Mouse (Mus musculus) olfactory bulb, adult 2 months (tissue): Measurements from ENCODE around the gene Itgb5. TPM values are rescaled to one million over a fixed set of nuclear protein-coding genes. Genes with fewer than 3 reads are reported as not detected.

Source experiments
- H3K27ac ChIP-seq: fragments of 200-500 bp; 2 replicates; pipeline ENCODE4 v1.5.1; 2012; ENCODE audit warnings: low read depth, low read length; ENCODE audit not compliant: insufficient read depth
- H3K4me1 ChIP-seq: fragments of 200-500 bp; 2 replicates; pipeline ENCODE4 v1.6.1; 2012; ENCODE audit warnings: low read length; ENCODE audit not compliant: control insufficient read depth, insufficient read depth
- H3K4me3 ChIP-seq: fragments of 200-500 bp; 2 replicates; pipeline ENCODE4 v1.5.1; 2012; ENCODE audit warnings: mild to moderate bottlenecking, low read depth, low read length, moderate library complexity; ENCODE audit not compliant: insufficient read depth
- CTCF ChIP-seq: fragments of 200-500 bp; IDR thresholded peaks from 2 replicates; pipeline ENCODE4 v1.5.1; 2012; ENCODE audit warnings: low read depth, mild to moderate bottlenecking, low read length, moderate library complexity; ENCODE audit not compliant: insufficient read depth
- POLR2A ChIP-seq: fragments of 200-500 bp; IDR thresholded peaks from 2 replicates; pipeline ENCODE4 v1.6.1; 2012; ENCODE audit warnings: mild to moderate bottlenecking, low read depth, low read length, moderate library complexity; ENCODE audit not compliant: insufficient read depth
- WGBS: fragments of 180-500 bp; shearing (Covaris S2); methylation state at CpG from one replicate; pipeline ENCODE4 v1.1.7; 2018; 5-methylcytosine and 5-hydroxymethylcytosine counted together
- polyA plus RNA-seq: library from polyadenylated mRNA; stranded (reverse); fragments of >200 nt; gene quantifications from 2 replicates; pipeline ENCODE4 v1.2.4, GENCODE M21; 2012; ENCODE audit warnings: low replicate concordance; ENCODE audit not compliant: missing spikeins, insufficient read depth, insufficient read length

Itgb5 gene
- polyA plus RNA-seq, 1 experiment, result not detected

DNA sequence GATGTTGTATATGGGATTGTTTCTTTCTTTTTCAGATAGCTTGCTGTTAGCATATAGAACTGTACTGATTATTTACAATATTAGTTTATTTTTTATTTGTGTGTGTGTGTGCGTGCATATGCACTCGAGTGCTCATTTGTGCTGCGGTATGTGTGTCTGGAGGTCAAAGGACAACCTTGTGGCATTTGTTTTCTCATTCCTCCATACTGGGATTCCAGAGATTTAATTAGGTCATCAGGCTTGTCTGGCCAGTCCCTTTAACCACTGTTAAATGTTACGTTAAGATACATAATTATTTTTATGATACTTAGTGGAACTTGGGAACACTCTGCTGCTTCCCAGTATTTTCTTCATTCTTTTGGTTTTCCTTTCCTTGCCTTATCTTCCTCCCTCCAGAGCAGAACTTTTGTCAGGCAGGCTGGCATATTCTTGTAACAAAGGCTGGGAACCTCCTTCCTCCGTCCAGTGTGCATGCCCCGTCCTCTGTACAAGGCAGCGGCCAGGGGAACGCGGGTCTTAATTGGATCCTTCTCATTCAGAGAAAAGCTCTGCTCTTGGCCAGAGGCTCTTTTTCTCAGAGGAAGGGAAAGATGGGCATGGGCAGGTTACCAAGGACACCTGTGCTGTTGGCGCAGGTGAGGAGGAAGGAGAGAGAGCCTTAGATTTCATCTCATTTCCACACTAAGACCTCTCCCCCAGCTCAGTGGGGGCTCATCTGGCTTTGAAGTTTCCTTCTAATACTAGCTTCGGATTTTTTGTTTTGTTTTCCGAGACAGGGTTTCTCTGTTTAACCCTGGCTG, 12.8 kb downstream of the Itgb5 start:
- 63% methylated on average over 12 of the region's 12 CpGs for WGBS

DNA sequence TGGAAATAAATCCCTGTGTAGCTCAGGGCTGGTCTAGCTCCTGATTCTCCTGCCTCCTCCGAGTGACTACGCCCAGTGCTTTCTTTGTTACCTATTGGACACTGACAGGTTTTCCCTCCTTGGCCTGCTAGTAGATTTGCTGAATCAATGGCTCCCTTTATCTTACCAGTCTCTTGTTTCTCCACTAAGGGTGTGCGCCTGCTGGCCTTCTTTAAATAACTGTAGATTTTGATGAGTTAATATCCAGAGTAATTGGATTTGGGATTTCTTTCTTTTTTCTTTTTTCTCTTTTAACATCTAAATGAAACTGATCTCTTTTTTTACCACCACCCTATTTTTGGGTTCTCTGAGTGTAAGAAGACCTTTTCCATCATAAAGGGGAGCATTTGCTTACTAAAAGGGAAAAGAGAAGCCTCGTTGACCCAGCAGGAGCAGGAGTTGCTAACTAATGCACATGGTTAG, 14.7 kb downstream of the Itgb5 start:
- WGBS, result 67% methylated on average over 4 of the region's 4 CpGs
- TF ChIP-seq CTCF, result no peak
- TF ChIP-seq POLR2A, result no peak
- H3K27ac ChIP-seq, result no peak overlapping the region
- no peak overlapping the region for H3K4me3 ChIP-seq
- 0 out of 2 replicates have a peak, but pooled peaks cover 2% of the 10 kb centered on the region for H3K4me1 ChIP-seq

More for the DNA sequence above, 12.8 kb downstream of the Itgb5 start:
- no peak overlapping the region for H3K27ac ChIP-seq
- H3K4me1 ChIP-seq, result 0 out of 2 replicates have a peak, but pooled peaks cover 2% of the 10 kb centered on the region
- TF ChIP-seq POLR2A (no peak), CTCF (no peak)
- no peak overlapping the region for H3K4me3 ChIP-seq

DNA sequence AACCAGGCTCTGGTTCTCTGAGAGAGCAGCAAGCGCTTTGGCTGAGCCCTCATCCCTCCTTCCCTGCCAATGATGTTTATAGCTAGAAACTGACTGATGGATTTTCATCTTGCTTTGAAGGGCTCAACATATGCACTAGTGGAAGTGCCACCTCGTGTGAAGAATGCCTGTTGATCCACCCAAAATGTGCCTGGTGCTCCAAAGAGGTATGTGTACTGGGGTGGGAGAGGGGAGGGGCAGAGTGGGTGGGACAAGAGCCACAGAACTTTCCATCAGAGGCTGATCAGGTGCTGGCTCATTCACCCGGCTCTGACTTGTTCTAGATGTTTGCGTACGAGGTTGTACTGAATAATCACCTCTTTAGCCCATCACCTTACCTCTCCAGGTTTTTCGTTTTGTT, 15.4 kb downstream of the Itgb5 start:
- H3K4me3 ChIP-seq, result no peak overlapping the region
- WGBS, result 86% methylated on average over 6 of the region's 6 CpGs
- 0 out of 2 replicates have a peak, but pooled peaks cover 2% of the 10 kb centered on the region for H3K4me1 ChIP-seq
- TF ChIP-seq CTCF, result no peak
- no peak for TF ChIP-seq POLR2A
- no peak overlapping the region for H3K27ac ChIP-seq

DNA sequence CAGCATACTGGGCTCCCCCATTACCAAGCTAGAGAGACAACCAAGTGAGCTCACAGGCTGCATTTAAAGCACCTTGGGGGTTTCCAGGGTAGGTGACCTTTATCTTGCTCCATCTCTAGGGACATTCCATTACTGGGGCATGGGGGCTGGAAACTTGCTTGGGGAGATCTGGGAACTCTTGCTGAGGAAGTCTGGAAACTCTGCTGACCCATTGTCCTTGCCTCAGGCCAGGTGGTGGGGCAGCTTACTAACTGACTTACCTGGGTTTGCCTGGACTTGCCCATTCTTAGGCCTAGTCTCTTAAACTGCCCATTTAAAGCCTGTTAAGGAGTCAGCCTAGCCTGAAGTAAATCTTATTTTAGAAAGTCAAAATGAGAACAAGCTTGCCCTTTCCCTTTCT, 23.8 kb downstream of the Itgb5 start:
- 0 out of 2 replicates have a peak, but pooled peaks cover 3% of the 10 kb centered on the region for H3K4me1 ChIP-seq
- TF ChIP-seq CTCF (no peak), POLR2A (no peak)
- no peak overlapping the region for H3K27ac ChIP-seq
- no peak overlapping the region for H3K4me3 ChIP-seq

DNA sequence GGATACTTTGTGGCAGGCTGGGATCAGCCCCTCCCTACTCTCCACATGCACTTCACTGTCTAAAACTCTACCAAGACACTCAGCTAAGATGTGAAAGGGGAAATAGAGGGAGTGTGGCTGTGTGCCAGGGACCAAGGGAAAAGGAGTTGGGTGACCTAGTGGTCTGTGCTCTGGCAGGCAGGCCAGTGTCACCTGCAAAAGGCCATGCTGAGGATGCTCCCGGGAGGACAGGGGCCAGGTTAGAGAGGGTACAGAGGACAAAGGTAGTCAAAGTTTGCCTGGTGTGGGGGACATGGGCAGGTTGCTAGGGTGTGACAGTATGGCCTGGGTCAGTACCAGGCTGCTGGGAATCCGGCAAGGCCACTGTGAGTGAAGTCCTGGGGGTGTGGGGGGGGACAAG, 29.3 kb downstream of the Itgb5 start:
- Histone ChIP-seq H3K27ac (no peak overlapping the region), H3K4me1 (peaks cover 15% of the 10 kb centered on the region), H3K4me3 (no peak overlapping the region)
- TF ChIP-seq CTCF (no peak), POLR2A (no peak)
- 87% methylated on average over 2 of the region's 2 CpGs for WGBS

DNA sequence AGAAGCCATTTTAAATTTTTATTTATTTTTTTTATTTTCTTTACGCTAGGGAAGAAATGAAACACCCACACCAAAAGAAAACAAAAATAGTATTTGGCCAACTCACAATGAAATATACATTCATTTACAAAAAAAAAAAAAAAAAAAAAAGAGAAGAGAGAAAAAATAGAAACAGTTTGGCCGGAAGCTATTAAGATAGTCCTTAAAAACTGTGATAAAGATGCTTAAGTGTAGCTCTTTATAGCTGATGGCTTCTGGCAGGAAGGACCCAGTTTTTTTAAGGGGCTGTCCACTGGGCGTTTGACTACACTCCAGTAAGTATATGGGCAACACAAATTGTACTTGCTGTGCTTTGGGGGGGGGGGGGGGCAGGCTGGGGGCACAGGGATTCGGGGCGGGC, 29.9 kb downstream of the Itgb5 start:
- WGBS, result 29% methylated on average over 5 of the region's 5 CpGs
- Histone ChIP-seq H3K27ac (no peak overlapping the region), H3K4me1 (peaks cover 15% of the 10 kb centered on the region), H3K4me3 (no peak overlapping the region)
- TF ChIP-seq POLR2A (no peak), CTCF (no peak)

DNA sequence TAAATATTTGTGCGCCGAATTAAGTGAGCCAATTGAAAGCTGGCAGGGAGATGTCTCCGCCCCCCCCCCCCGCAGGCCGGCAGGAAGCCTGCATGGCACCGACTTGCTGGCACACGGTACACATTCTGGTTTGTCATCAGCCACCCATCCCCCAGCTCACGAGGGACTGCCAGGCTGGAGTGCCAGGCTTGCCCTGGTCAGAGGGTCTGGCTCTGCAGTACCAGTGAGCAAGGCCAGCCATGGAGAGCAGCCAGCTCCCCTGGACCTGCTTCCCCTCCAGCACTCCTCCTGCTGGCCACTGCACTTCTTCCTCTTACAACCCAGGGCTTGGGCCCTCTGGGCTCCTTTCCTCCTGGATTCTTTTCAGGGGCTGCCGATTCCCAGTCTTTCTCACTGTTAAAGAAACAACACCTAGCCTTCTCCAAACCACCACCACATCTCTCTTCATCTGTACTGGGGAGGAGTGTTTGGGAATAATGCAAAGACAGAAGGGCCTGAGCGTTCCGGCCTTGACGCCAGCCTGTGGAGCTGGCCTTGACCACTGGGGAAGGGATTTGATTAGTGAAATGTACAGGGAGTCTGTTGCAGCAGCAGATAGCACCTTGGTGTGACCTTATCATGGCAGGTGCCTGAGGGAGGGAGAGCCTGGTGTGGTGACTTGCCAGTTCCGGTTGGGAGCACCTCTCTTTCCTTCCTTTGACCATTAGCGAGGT, 30.7 kb downstream of the Itgb5 start:
- no peak for TF ChIP-seq CTCF
- no peak for TF ChIP-seq POLR2A
- Histone ChIP-seq H3K4me1 (peaks cover 15% of the 10 kb centered on the region), H3K4me3 (no peak overlapping the region), H3K27ac (no peak overlapping the region)
- WGBS, result 36% methylated on average over 14 of the region's 14 CpGs

DNA sequence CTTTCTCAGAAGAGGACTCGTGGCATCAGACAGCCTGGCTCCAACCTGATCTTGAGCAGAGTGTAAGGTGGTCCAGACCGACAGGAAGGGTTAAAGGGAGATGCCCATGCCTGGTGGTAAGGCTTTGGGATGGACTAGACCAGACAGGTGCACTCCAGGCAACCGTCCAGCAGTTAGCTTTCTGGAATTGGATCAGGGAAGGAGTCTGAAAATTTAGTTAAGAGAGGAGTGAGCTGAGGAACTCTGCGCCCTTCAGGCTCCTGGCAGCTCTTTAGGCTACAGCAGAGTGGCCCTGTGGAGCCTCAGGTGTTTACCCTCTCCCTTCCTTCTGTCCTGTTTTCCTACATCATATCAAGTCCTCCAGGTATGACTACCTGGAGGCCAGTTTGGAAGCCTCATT, 32.9 kb downstream of the Itgb5 start:
- 95% methylated on average over 4 of the region's 4 CpGs for WGBS
- no peak overlapping the region for H3K4me3 ChIP-seq
- peaks cover 12% of the 10 kb centered on the region for H3K4me1 ChIP-seq
- no peak for TF ChIP-seq CTCF
- TF ChIP-seq POLR2A, result no peak
- no peak overlapping the region for H3K27ac ChIP-seq

DNA sequence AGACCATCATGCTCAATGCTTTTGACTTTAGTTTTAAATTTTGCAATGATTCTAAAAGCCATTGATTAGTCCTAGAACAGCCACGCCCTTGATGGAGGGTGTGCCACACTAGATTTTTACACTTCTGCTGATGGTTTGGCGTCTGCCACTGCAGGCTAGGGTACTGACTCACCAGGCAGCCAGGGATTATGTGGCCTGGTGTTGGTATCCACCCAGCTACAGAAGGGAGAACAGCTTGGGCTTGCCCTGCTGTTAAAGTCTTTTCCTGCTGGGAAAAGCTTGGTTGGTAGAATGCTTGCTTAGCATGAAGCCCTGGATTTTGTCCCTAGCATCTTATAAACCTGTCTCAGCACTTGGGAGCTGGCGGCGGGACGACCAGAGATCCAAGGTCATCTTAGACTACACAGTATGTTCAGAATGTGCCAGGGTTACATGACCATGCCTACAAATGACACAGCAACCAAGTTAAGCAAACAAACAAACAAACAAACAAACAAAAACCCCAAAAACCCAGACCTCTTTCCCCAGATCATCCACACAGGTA, 33.8 kb downstream of the Itgb5 start:
- no peak overlapping the region for H3K4me3 ChIP-seq
- peaks cover 12% of the 10 kb centered on the region for H3K4me1 ChIP-seq
- TF ChIP-seq POLR2A, result no peak
- no peak for TF ChIP-seq CTCF
- H3K27ac ChIP-seq, result no peak overlapping the region
- WGBS, result 90% methylated on average over 5 of the region's 5 CpGs
